Comparison of ENCODE assay signal across 19 mouse cellular contexts in genomic region chr12:103770597-103770996, GRCm38 (mm10). TPM values are rescaled to one million over a fixed set of nuclear protein-coding genes. Genes with fewer than 3 reads are reported as not detected.
"Had no signal": no experiment of that assay in that cellular context is flagged by ENCODE, and none has a peak within 500 bp of the region (broad histone marks: within the 10 kb centered on the region; RNA-seq: fewer than 3 reads in every experiment).

No protein-coding gene starts in this region.

RNA-seq across cellular contexts. Expression of gene Serpina1d, which starts 2.8 kb away (rescaled TPM):
- total RNA-seq: gastrocnemius, postnatal 14 days; heart, postnatal 25 days; layer of hippocampus, adult 18-20 months; layer of hippocampus, adult 8-10 months; layer of hippocampus, postnatal 14 days; layer of hippocampus, postnatal 36 days; left cerebral cortex, adult 8-10 months; left cerebral cortex, postnatal 10 days; left cerebral cortex, postnatal 25 days; left cerebral cortex, postnatal 4 days had no signal
- polyA plus RNA-seq: heart, embryonic 14.5 days; hindbrain, embryonic 10.5 days; hindbrain, embryonic 12.5 days; hindbrain, embryonic 14.5 days; hindbrain, embryonic 16.5 days; inflammation-experienced regulatory T-cells, adult 6 months; limb, embryonic 11.5 days; limb, embryonic 13.5 days had no signal

RNA-seq across cellular contexts. Expression of gene Serpina1b, which starts 59.6 kb away (rescaled TPM):
- total RNA-seq: heart, postnatal 25 days; layer of hippocampus, adult 18-20 months; layer of hippocampus, adult 8-10 months; layer of hippocampus, postnatal 14 days; layer of hippocampus, postnatal 36 days; left cerebral cortex, adult 18-20 months; left cerebral cortex, adult 8-10 months; left cerebral cortex, postnatal 25 days; left cerebral cortex, postnatal 4 days had no signal
- polyA plus RNA-seq: heart, embryonic 14.5 days; hindbrain, embryonic 10.5 days; hindbrain, embryonic 12.5 days; hindbrain, embryonic 14.5 days; hindbrain, embryonic 16.5 days; inflammation-experienced regulatory T-cells, adult 6 months had no signal
